Mouse (Mus musculus): ENCODE data around the gene Neb.
"Not testable (repeated sequence)": the region's sequence is repeated elsewhere in the genome, so short reads cannot be mapped to it uniquely, and the experiment has no call there.

Gene Neb

GRCm38 (mm10) chr2:52176537-52176936 is 201.7 kb downstream of the Neb start:
- DNase-seq: peak; percentile 51

GRCm38 (mm10) chr2:52174951-52175350 is 203.3 kb downstream of the Neb start:
- DNase-seq: peak; percentile 9 to 14

- DNase-seq: no peak
Measured at GRCm38 (mm10) chr2:52169243-52170005, 208.8 kb downstream of the Neb start.

- DNase-seq: no peak
Measured at GRCm38 (mm10) chr2:52153064-52153463, 225.2 kb downstream of the Neb start.

GRCm38 (mm10) chr2:52133351-52133750 is 244.9 kb downstream of the Neb start:
- DNase-seq: no peak

GRCm38 (mm10) chr2:52131370-52131769 is 246.9 kb downstream of the Neb start:
- DNase-seq: not testable (repeated sequence)

- DNase-seq: no peak
Measured at GRCm38 (mm10) chr2:52114086-52114485, 264.2 kb downstream of the Neb start.
